Mouse (Mus musculus) CD4-positive, CD25-positive, alpha-beta regulatory T cell, adult 4 months (primary cell): ENCODE data around the gene Mipol1. TPM values are rescaled to one million over a fixed set of nuclear protein-coding genes. Genes with fewer than 3 reads are reported as not detected.

Experiments used
- ATAC-seq: one replicate; pipeline ENCODE4 v1.8.0; 2017
- polyA plus RNA-seq, 2 experiments: library from polyadenylated mRNA; unstranded; fragments of 100-300 nt; shearing (Covaris generic); gene quantifications; one replicate each; pipeline ENCODE4 v1.2.1; 2017

The Mipol1 gene
- polyA plus RNA-seq, 2 experiments from 2014 or later, result 14.8 to 16.0 TPM

- no peak for ATAC-seq
These were observed 298.1 kb downstream of the Mipol1 start for GRCm38 (mm10) chr12:57528335-57528734.

GRCm38 (mm10) chr12:57530474-57530873 lies 300.2 kb downstream of the Mipol1 start:
- no peak for ATAC-seq

GRCm38 (mm10) chr12:57534517-57534878 lies 304.3 kb downstream of the Mipol1 start:
- no peak for ATAC-seq

- no peak for ATAC-seq
These were observed 304.8 kb downstream of the Mipol1 start for GRCm38 (mm10) chr12:57534879-57535611.

- no peak for ATAC-seq
These were observed 306.1 kb downstream of the Mipol1 start for GRCm38 (mm10) chr12:57536056-57536908.

GRCm38 (mm10) chr12:57536909-57537670 lies 306.9 kb downstream of the Mipol1 start:
- no peak for ATAC-seq

- ATAC-seq, result no peak
These were observed 307.8 kb downstream of the Mipol1 start for GRCm38 (mm10) chr12:57537791-57538587.

GRCm38 (mm10) chr12:57538588-57539550 lies 308.6 kb downstream of the Mipol1 start:
- ATAC-seq, result peak; percentile 37

- no peak for ATAC-seq
These were observed 309.3 kb downstream of the Mipol1 start for GRCm38 (mm10) chr12:57539551-57539985.

- ATAC-seq, result no peak
These were observed 310.9 kb downstream of the Mipol1 start for GRCm38 (mm10) chr12:57541118-57541517.

GRCm38 (mm10) chr12:57541931-57542745 lies 311.9 kb downstream of the Mipol1 start:
- no peak for ATAC-seq

- ATAC-seq, result no peak
These were observed 312.8 kb downstream of the Mipol1 start for GRCm38 (mm10) chr12:57542746-57543626.

GRCm38 (mm10) chr12:57543627-57543991 lies 313.4 kb downstream of the Mipol1 start:
- no peak for ATAC-seq

- no peak for ATAC-seq
These were observed 314.6 kb downstream of the Mipol1 start for GRCm38 (mm10) chr12:57544641-57545370.

- peak; percentile 22 for ATAC-seq
These were observed 315.4 kb downstream of the Mipol1 start for GRCm38 (mm10) chr12:57545371-57546241.
